Mouse (Mus musculus) MN1 (cell line): ENCODE measurements around the gene Gba.

Experiments
- DNase-seq: peaks from one replicate; pipeline ENCODE4 v3.0.0-alpha.2; 2016; ENCODE audit warnings: low spot score

The Gba gene

GRCm38 (mm10) chr3:89183058-89183958 lies 19.4 kb upstream of the Gba start, which contains the start of gene Fam189b:
Gene Fam189b (plus strand): TSS chr3:89183143.
- DNase-seq, result peak; percentile 89

- DNase-seq, result no peak
Observed at GRCm38 (mm10) chr3:89183959-89184315, 18.8 kb upstream of the Gba start.

GRCm38 (mm10) chr3:89187197-89187596 lies 15.5 kb upstream of the Gba start:
- no peak for DNase-seq

DNA sequence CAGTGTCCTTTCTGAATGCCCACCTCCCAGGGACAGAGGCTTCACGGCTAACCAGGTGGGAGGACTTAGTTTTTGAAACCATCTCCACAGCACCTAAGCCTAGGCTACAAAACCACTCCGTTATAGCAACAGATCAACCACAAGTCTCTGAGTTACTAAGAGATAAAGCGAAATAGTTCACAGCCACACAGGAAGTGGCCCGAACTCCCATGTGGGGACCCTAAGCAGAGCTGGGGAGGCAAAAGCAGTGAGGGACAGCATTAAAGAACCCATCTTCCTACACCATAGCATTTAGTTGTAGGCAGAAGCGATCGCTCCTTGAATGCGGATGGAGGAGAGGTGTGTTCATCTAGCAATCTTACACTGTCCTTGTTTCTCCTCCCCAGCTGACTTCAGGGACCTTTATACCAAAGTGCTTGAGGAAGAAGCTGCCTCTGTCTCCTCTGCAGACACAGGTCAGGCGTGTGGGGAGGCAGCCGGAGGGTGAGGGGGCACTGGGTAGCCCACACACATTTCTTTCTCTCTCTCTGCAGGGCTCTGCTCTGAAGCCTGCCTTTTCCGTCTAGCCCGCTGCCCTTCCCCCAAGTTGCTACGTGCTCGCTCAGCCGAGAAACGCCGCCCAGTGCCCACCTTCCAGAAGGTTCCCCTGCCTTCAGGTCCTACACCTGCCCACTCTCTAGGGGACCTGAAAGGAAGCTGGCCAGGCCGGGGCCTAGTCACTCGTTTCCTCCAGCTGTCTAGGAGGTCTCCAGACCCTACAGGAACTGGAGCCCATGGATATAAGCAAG lies 14.8 kb upstream of the Gba start:
- DNase-seq, result no peak

GRCm38 (mm10) chr3:89188478-89188875 lies 14.3 kb upstream of the Gba start:
- DNase-seq, result no peak

DNA sequence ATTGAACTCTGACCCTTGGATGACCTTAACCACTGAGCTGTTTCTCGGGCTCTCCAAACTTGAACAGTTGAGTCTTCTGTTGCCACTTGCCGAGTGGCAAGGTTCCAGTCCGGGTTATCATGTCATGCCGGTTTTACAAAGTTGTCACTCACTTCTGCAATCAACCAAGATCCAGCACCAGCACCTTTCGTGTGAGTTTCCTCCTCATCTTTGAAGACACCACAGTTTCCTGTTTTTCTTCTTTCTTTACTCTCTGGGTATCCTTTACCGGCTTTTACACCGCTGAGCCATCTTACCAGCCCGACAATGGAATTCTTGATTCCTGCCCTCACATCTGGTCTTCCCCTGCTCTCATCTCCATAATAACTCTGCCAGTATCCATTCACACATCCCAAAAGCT lies 12.3 kb upstream of the Gba start:
- no peak for DNase-seq

DNA sequence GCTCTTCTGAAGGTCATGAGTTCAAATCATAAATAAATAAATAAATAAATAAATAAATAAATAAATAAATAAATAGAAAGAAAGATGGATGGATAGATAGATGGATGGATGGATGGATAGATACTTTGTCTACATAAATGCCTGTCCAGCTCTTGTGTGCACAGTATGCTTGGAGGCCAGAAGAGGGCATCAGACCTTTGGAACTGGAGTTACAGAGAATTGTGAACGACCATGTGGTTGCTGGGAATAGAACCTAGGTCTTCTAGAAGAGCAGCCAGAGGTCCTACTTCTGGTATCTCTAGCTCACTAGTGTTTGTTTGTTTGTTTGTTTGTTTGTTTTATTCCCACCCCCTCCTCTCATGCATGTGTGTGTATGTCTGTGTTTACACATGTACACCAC lies 9.4 kb upstream of the Gba start:
- DNase-seq, result no peak

DNA sequence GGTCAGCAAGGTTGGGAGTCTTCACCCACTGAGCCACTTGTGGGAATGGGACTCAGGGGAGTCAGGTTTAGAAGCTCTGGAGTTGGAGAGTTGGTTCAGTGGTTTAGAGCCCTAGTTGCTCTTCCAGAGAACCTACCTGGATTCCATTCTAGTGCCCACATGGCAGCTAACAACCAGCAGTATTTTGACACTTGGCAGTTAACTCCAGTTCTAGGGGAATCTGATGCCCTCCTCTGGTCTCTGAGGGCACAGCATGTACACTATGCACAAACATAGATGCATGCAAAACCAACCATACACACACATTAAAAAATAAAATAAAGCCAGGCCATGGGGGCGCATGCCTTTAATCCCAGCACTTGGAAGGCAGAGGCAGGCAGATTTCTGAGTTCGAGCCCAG lies 8.9 kb upstream of the Gba start:
- peak; percentile 57 for DNase-seq

GRCm38 (mm10) chr3:89195979-89196877 lies 6.5 kb upstream of the Gba start:
- DNase-seq, result peak; percentile 95

DNA sequence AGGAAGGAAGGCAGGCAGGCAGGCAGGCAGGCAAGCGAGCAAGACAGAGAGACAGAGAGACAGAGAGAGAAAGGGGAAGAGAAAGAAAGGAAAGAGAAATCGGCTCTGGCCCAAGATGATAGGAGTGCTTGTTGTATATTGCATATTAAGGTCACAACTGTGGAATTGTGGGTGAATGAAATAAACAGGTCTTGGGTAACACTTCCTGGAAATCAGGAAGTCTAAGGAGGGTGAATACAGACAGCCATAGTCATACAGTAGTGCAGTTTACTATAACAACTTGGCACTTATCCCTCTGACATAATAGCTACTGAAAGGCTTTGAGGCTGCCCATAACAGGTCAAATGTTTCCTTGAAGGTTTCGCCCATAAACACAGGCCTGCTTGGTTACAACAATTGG lies 2.9 kb upstream of the Gba start:
- no peak for DNase-seq

GRCm38 (mm10) chr3:89203142-89203514 lies 400 bp downstream of the Gba start:
- DNase-seq, result no peak

DNA sequence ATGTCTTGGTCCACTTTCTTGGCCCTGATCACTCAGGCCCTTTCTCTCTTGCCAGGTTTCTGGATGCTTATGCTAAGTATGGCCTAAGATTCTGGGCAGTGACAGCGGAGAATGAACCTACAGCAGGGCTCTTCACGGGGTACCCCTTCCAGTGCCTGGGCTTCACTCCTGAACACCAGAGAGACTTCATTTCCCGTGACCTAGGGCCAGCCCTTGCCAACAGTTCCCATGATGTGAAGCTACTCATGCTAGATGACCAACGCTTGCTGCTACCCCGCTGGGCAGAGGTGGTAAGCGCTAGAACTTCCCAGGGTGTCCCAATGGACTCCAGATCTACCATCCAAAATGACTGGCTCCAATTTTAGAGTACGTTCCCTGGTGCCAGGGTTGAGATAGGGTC lies 3.4 kb downstream of the Gba start:
- DNase-seq, result no peak

DNA sequence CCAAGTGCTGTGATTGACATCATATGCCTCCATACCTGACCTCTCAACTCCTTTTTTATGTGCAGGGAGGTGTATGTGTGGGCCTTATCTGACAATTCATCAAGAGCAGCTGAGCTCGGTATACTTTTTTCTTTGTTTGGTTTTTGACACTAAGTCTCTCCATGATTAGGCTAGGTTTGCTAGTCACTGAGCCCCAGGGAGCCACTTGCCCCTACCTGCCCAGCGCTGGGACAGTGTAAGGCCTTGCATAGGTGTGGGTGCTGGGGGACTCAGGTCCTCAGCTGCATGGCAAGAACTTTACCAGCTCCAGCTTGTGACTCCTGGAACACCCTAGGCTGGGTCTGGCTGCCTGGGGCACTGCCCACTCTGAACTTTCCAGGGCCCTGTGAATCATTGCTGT lies 4.0 kb downstream of the Gba start:
- peak; percentile 56 for DNase-seq

- no peak for DNase-seq
Observed at GRCm38 (mm10) chr3:89208075-89208657, 5.4 kb downstream of the Gba start.

DNA sequence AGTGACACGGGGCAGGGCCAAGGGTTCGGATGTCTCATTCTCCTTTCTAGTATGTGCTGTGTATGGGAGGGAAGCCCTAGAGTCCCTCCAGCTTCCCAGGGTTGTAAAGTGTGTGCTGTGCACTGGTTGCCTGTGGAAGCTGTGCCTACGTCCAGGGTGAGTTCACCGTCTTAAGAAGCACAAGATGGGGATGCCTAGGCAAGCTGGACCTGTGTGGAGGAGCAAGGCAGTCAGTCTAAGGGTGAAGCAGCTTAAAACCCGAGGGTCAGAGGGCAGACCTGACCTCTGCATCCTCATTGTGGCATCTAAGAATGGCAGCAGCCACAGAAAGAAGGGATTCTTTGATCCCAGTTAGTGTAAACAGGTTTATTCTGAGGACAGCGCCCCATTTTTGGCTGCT lies 6.0 kb downstream of the Gba start:
- no peak for DNase-seq

GRCm38 (mm10) chr3:89209731-89210130 lies 7.0 kb downstream of the Gba start:
- no peak for DNase-seq

- DNase-seq, result peak; percentile 44
Observed at GRCm38 (mm10) chr3:89210162-89210561, 7.4 kb downstream of the Gba start.

GRCm38 (mm10) chr3:89210731-89211130 lies 8.0 kb downstream of the Gba start:
- DNase-seq, result peak; percentile 27

- DNase-seq, result peak; percentile 97
Observed at GRCm38 (mm10) chr3:89213803-89214530, 11.2 kb downstream of the Gba start.

- peak; percentile 61 for DNase-seq
Observed at GRCm38 (mm10) chr3:89214681-89215411, 12.1 kb downstream of the Gba start, which contains the start of gene Thbs3. Gene Thbs3 (plus strand): TSS chr3:89215180.
